Mouse (Mus musculus) thymus, postnatal 14 days (tissue): ENCODE data around the gene Adarb2.
"Not testable (repeated sequence)": the region's sequence is repeated elsewhere in the genome, so short reads cannot be mapped to it uniquely, and the experiment has no call there.

Experiments used
- DNase-seq: peaks from one replicate; pipeline ENCODE4 v3.0.0; 2021

The Adarb2 gene

GRCm38 (mm10) chr13:8597647-8598017 lies 395.0 kb downstream of the Adarb2 start:
- DNase-seq, result no peak

- DNase-seq, result no peak
Measured at GRCm38 (mm10) chr13:8605645-8606044, 403.0 kb downstream of the Adarb2 start.

GRCm38 (mm10) chr13:8608040-8608439 lies 405.4 kb downstream of the Adarb2 start:
- no peak for DNase-seq

GRCm38 (mm10) chr13:8608918-8609317 lies 406.3 kb downstream of the Adarb2 start:
- not testable (repeated sequence) for DNase-seq

GRCm38 (mm10) chr13:8610956-8611355 lies 408.3 kb downstream of the Adarb2 start:
- DNase-seq, result no peak

- no peak for DNase-seq
Measured at GRCm38 (mm10) chr13:8612618-8613391, 410.1 kb downstream of the Adarb2 start.

GRCm38 (mm10) chr13:8616685-8617084 lies 414.0 kb downstream of the Adarb2 start:
- DNase-seq, result no peak

GRCm38 (mm10) chr13:8622263-8622662 lies 419.6 kb downstream of the Adarb2 start:
- DNase-seq, result no peak

GRCm38 (mm10) chr13:8629565-8629964 lies 426.9 kb downstream of the Adarb2 start:
- DNase-seq, result no peak

- no peak for DNase-seq
Measured at GRCm38 (mm10) chr13:8631618-8632017, 429.0 kb downstream of the Adarb2 start.

GRCm38 (mm10) chr13:8632072-8632471 lies 429.4 kb downstream of the Adarb2 start:
- no peak for DNase-seq

- no peak for DNase-seq
Measured at GRCm38 (mm10) chr13:8633385-8634337, 431.0 kb downstream of the Adarb2 start.

- DNase-seq, result no peak
Measured at GRCm38 (mm10) chr13:8642084-8642483, 439.4 kb downstream of the Adarb2 start.

GRCm38 (mm10) chr13:8643920-8644319 lies 441.3 kb downstream of the Adarb2 start:
- no peak for DNase-seq

- DNase-seq, result no peak
Measured at GRCm38 (mm10) chr13:8644805-8645679, 442.4 kb downstream of the Adarb2 start.

- no peak for DNase-seq
Measured at GRCm38 (mm10) chr13:8649261-8649660, 446.6 kb downstream of the Adarb2 start.

- no peak for DNase-seq
Measured at GRCm38 (mm10) chr13:8664615-8665240, 462.1 kb downstream of the Adarb2 start.

GRCm38 (mm10) chr13:8677174-8677573 lies 474.5 kb downstream of the Adarb2 start:
- DNase-seq, result no peak

GRCm38 (mm10) chr13:8680470-8681129 lies 477.9 kb downstream of the Adarb2 start:
- no peak for DNase-seq

- DNase-seq, result no peak
Measured at GRCm38 (mm10) chr13:8691448-8691847, 488.8 kb downstream of the Adarb2 start.

GRCm38 (mm10) chr13:8692787-8693186 lies 490.1 kb downstream of the Adarb2 start:
- DNase-seq, result no peak

- no peak for DNase-seq
Measured at GRCm38 (mm10) chr13:8698451-8698850, 495.8 kb downstream of the Adarb2 start.
